Mouse (Mus musculus): ENCODE results near the gene Cnp.
"Not testable (repeated sequence)": the region's sequence is repeated elsewhere in the genome, so short reads cannot be mapped to it uniquely, and the experiment has no call there.

GRCm38 (mm10) chr11:100534821-100535220, 39.9 kb upstream of the Cnp start:
- not testable (repeated sequence) for TF ChIP-seq POLR2A (IDR thresholded peaks at IDR 0.05; ENCODE audit: insufficient read depth, low read length); CTCF (IDR thresholded peaks at IDR 0.05; ENCODE audit: low read depth, low read length); EP300 (IDR thresholded peaks at IDR 0.05; ENCODE audit: insufficient read depth, low read depth, low read length)

Data from ES-Bruce4 (cell line).